Mouse (Mus musculus): ENCODE measurements around the gene Tmem238l. TPM values are rescaled to one million over a fixed set of nuclear protein-coding genes. Genes with fewer than 3 reads are reported as not detected.

The Tmem238l gene
- polyA plus RNA-seq, 1 experiment from 2014 or later, result 1.2 TPM

DNA sequence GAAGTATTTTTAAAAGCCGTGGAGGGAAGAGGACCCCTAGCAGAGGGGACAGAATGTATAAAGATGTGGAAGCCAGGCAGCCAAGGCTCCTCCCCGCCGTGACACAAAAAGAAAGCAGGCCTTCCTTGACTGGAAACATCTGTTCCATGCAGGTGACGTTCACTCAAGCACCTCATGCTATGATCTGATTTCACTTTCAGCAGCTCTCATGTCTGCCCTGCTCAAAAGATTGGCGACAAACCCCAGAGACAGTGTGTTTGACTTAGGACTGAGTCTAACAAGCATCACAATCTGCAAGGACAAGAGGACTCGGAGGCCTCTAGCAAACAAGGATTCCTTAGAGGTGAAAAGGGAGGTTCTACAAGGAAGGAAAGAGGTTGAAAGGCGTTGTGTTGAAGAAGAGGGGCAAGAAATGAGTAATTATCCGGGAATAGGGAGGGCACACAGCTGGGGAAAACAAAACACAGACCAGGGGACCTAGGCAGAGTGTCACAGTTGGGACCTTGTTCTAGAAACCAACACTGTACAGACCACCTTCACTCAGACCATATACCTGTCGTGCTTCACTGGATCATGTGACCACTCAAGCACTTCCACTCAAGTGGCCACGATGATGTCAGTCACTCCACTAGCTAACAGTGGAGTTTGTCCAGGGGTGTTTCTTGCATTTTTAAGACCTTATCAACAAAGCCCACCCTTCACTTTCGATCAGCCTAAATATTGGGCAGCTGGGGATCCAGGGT lies 27.2 kb downstream of the Tmem238l start:
- H3K36me3 ChIP-seq, result no peaks in the 10 kb centered on the region
- peak; percentile 53 for ATAC-seq
- 0 out of 2 replicates have a peak overlapping the region, but pooled peaks have one; percentile 70 for H3K4me2 ChIP-seq (replicated peaks)
- no peak overlapping the region for H3K4me3 ChIP-seq (replicated peaks)
- H3K27me3 ChIP-seq (replicated peaks), result no peaks in the 10 kb centered on the region
- WGBS, result 41% methylated on average over 11 of the region's 11 CpGs
- H3K9ac ChIP-seq, result no peak overlapping the region
- no peaks in the 10 kb centered on the region for H3K9me3 ChIP-seq
- H3K27ac ChIP-seq, result peak overlapping the region; percentile 72
- H3K4me1 ChIP-seq (replicated peaks), result peaks cover 20% of the 10 kb centered on the region

DNA sequence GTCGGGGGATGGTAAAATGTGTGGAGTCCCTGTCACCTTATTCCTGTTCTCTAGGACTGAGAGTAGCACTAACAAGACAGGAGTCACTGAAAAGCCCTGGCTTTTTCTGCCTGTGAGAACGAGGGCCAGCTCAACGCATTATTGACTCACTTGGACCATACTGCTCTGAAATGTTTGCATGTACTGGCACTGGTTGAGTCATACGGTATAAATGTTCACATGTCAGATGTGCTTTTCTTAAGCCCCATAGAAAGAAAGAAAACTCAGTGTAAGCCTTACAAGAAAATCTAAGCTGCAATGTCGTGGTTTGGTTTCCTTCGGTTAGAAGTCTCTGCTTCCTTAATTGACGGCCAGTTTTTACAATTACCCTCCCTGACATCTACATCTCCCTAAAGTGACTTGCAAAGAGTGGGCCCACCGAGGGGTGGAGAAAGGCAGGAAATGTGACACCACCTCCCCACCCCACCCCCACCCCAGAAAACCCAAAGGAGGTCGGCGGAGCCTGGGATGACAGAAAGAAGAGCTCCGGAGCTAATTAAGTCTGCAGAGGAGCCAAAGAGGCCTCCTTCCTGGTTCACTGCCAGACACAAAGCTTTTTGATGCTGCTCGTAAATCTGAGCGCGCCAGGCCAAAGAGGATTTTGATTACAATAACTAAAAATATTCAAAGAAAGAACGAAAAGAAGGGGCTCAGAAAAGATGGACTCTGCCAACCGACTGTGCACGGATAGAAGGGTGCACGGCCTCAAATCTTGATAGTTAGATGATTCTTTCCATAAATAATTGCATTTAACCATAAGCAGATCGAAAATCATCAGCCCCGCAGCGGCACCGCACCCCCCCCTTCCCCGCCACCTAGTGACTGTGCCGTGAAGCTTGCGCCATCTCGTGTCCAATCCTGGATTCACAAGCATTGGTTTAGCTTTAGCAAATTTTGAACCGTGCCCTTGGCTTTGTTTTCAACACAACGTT lies 28.0 kb downstream of the Tmem238l start:
- 5% methylated on average over 28 of the region's 28 CpGs for WGBS
- peak; percentile 67 for ATAC-seq
- H3K27me3 ChIP-seq (replicated peaks), result no peaks in the 10 kb centered on the region

DNA sequence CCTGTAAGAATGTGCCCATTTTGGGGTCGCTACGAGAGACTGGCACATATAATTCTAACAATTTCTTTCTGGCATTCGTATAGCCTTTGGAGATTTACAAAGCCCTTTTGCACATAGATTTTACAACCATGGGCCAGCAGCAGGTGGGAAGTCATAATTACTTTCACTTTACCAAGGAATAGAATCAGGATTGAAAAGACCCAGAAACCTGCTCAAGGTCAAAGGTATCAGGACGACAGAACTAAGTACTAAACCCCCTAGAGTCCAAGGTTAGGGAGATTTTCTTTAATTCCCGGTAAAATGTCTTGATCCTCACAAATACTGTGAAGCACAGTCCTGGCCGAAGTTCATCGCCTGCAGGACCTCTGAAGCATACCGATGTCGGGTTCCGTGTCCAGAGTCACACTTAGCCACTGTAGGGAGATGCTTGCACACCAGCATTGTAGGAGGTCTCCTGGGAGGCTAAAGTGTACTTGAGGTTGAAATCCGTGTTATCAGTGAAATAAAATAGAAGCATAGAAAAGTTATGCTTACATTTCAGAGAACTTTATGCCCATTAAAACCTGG lies 28.8 kb downstream of the Tmem238l start:
- Histone ChIP-seq H3K27ac (peak overlapping the region; percentile 72), H3K27me3 (replicated peaks) (no peaks in the 10 kb centered on the region), H3K4me3 (replicated peaks) (peak overlapping the region; percentile 39), H3K4me1 (replicated peaks) (peaks cover 20% of the 10 kb centered on the region), H3K9me3 (no peaks in the 10 kb centered on the region), H3K9ac (0 out of 2 replicates have a peak overlapping the region, but pooled peaks have one; percentile 18), H3K36me3 (no peaks in the 10 kb centered on the region), H3K4me2 (replicated peaks) (peak overlapping the region; percentile 70)
- WGBS, result 21% methylated on average over 11 of the region's 11 CpGs
- ATAC-seq, result peak; percentile 32; the same call in 1 of the 2 replicates

More for the DNA sequence above, 28.0 kb downstream of the Tmem238l start:
- H3K27ac ChIP-seq, result peak overlapping the region; percentile 72
- peak overlapping the region; percentile 70 for H3K4me2 ChIP-seq (replicated peaks)
- H3K36me3 ChIP-seq, result no peaks in the 10 kb centered on the region
- no peaks in the 10 kb centered on the region for H3K9me3 ChIP-seq
- peak overlapping the region; percentile 26; the same call in 1 of the 2 replicates for H3K9ac ChIP-seq
- H3K4me1 ChIP-seq (replicated peaks), result peaks cover 20% of the 10 kb centered on the region
- peak overlapping the region; percentile 39 for H3K4me3 ChIP-seq (replicated peaks)

DNA sequence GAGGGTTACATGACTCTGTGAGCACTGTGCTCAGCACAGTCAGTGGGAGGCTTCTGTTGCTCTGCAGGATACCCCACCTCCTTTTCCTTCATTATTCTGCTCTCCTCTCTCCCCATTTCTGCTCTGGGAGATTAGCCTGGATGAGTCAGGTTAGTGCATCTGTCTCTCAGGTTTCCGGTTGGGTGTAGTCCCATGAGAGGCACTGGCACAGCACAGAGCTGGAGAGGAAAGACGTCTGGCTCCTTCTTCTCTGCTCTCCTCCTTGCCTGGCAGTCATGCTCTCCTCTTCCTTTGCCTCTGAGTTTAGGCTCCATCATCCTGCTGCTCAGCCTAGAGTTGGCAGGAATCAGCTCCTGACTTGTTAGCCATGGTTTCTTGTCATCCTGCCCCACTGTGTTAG lies 35.7 kb downstream of the Tmem238l start:
- no peak for ATAC-seq
- Histone ChIP-seq H3K27me3 (replicated peaks) (no peaks in the 10 kb centered on the region), H3K36me3 (no peaks in the 10 kb centered on the region), H3K9ac (no peak overlapping the region), H3K27ac (no peak overlapping the region), H3K4me3 (replicated peaks) (no peak overlapping the region), H3K4me2 (replicated peaks) (no peak overlapping the region), H3K9me3 (no peaks in the 10 kb centered on the region), H3K4me1 (replicated peaks) (no peaks in the 10 kb centered on the region)
- 84% methylated on average over 2 of the region's 2 CpGs for WGBS

DNA sequence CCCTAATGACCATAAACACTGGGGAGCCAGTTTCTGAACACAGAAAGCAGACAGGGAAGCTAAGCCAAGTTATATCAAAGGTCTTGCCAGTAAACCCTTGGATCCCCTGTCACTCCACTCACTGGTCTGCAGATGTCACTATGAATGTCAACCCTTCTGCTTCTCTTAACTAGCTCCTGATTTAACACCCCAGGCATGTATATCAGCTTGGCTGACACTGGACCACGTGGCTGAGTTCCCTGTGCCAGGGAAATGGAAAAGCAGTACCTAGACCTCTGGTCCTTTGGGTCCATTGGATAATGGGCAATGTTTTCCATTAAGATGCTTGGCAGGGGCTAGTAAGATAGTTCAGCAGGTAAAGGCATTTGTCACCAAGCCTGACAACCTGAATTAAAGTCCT lies 37.2 kb downstream of the Tmem238l start:
- Histone ChIP-seq H3K4me1 (replicated peaks) (no peaks in the 10 kb centered on the region), H3K9ac (no peak overlapping the region), H3K4me2 (replicated peaks) (no peak overlapping the region), H3K4me3 (replicated peaks) (no peak overlapping the region), H3K27me3 (replicated peaks) (no peaks in the 10 kb centered on the region), H3K9me3 (no peaks in the 10 kb centered on the region), H3K36me3 (no peaks in the 10 kb centered on the region), H3K27ac (no peak overlapping the region)
- ATAC-seq, result no peak
- WGBS, result 39% methylated on average over 1 of the region's 1 CpGs

DNA sequence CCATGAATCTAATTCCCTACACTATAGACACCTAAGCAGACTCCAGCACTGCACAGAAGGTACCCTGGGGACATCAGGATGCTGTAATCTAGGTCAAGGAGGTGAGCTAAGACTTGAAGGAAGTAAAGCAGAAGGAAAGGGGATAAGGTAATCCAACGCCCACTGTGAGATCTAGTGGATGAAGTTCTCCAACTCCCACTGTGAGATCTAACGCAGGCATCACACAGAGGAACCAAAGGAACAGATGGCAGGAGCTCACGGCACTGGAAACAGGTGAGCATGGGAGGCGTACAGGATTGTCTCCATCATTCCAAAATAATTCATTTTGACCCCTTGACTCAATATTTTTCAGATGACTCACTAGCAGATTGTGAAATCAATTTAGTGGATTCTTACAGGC lies 40.0 kb downstream of the Tmem238l start:
- Histone ChIP-seq H3K4me3 (replicated peaks) (no peak overlapping the region), H3K9ac (no peak overlapping the region), H3K27ac (no peak overlapping the region), H3K27me3 (replicated peaks) (no peaks in the 10 kb centered on the region), H3K9me3 (no peaks in the 10 kb centered on the region), H3K4me1 (replicated peaks) (no peaks in the 10 kb centered on the region), H3K4me2 (replicated peaks) (no peak overlapping the region), H3K36me3 (no peaks in the 10 kb centered on the region)
- no peak for ATAC-seq
- WGBS, result 84% methylated on average over 4 of the region's 4 CpGs

DNA sequence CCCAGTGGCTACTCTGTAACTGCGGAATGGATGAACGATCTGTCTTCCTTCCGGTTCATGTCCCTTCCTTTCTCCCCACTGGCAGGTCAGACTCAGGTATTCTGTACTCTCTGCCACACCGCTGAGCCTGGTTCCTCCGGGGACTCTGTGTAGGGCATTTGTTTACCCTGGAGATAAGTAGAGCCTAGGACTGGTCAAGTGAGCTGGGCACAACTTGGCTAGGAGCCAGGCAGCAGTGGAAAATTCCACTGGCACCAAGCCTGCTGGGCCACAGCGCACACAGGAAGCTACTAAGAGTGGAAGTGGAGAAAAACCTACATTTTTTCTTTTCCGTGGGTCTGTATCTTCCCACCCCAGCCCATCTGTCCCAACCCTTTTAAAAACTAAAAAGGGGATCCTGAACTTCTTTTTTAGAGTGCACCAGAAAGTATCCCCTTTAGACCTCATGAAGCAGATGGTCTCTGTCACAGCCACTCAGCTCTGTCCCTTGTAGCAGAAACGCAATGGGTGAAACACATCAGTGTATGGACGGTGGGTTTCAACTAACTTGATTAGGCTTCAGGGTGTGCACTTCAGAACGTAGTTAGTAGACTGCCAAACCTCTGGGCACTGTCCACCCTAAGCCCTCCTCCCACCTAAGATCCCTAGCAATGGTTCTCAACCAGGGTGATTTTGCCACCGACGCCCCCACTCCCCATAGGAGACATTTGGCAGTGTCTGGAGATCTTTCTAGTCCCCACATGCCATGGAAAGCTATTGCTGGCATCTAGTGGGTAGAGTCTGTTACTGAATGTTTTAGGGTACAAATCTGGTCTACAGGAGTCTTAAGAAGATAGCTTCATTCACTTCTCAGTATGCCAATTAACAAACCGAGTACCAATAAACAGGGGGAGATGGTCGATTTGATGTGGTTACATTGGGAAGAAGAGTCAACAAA lies 42.3 kb downstream of the Tmem238l start:
- Histone ChIP-seq H3K4me3 (replicated peaks) (no peak overlapping the region), H3K4me2 (replicated peaks) (no peak overlapping the region), H3K27me3 (replicated peaks) (no peaks in the 10 kb centered on the region), H3K9me3 (no peaks in the 10 kb centered on the region), H3K4me1 (replicated peaks) (no peaks in the 10 kb centered on the region), H3K27ac (no peak overlapping the region), H3K9ac (no peak overlapping the region), H3K36me3 (no peaks in the 10 kb centered on the region)
- 59% methylated on average over 14 of the region's 14 CpGs for WGBS
- peak; percentile 75 for ATAC-seq

DNA sequence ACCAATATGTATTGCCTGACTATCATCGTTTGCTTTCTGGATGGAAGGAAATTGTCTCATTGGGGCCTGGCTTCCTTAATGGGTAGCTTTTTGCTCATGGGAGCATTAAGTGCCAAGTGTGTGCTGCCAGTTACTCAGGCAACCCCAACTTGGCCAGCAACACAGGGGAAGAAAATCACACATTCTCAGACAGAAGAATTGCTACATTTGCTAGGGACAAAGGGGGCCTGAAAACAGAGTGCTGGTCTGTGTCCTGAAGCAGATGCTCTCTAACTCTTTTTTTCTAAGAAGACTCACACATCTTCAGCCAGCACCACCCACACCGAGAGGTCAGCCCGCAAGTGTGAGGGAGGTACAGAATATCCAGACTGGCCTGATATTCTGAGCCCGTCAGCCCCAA lies 44.2 kb downstream of the Tmem238l start:
- Histone ChIP-seq H3K4me1 (replicated peaks) (no peaks in the 10 kb centered on the region), H3K4me3 (replicated peaks) (no peak overlapping the region), H3K27me3 (replicated peaks) (no peaks in the 10 kb centered on the region), H3K36me3 (no peaks in the 10 kb centered on the region), H3K9ac (no peak overlapping the region), H3K4me2 (replicated peaks) (no peak overlapping the region), H3K9me3 (no peaks in the 10 kb centered on the region), H3K27ac (no peak overlapping the region)
- 83% methylated on average over 4 of the region's 4 CpGs for WGBS
- no peak for ATAC-seq

DNA sequence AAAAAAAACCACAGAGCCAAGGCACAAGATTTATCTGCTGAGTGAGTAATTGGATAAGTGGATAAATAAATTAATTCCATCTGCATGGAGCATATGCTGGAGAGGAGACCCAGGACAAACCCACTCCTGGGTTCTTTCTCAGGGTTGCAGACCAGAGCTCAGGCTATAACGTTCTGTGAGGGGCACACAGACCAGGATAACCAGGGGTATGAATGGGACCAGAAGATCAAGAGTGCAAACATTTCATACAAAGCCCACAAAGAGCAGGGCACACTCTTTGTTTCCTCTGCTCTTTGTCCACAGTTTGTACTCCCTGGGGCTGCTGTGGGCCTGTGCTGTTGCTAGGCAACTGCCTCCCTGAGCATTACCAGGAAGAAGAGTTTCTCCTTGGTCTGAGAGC lies 45.3 kb downstream of the Tmem238l start:
- no peaks in the 10 kb centered on the region for H3K4me1 ChIP-seq (replicated peaks)
- H3K4me3 ChIP-seq (replicated peaks), result no peak overlapping the region
- H3K36me3 ChIP-seq, result no peaks in the 10 kb centered on the region
- H3K4me2 ChIP-seq (replicated peaks), result no peak overlapping the region
- no peak overlapping the region for H3K27ac ChIP-seq
- WGBS, result 50% methylated on average over 1 of the region's 1 CpGs
- H3K27me3 ChIP-seq (replicated peaks), result no peaks in the 10 kb centered on the region
- no peak for ATAC-seq
- H3K9ac ChIP-seq, result no peak overlapping the region
- H3K9me3 ChIP-seq, result no peaks in the 10 kb centered on the region

DNA sequence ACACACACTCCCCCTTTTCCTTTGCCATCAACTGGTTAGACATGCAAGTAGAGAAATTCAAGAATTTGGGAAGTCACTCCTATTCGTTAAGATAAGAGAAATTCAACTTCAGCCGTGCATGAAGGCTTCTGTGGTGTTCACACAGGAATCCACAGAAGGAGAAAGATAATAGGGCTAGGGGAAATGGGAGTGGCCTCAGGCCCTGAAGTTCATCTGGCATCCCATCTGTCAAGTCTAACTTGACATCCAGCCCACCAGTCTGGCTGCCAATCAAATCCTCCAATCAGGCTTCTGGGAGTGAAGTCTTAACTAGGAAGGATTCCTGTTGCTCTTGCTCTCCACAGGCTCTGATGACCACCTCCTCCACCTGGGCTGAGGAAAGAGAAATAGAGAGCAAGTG lies 46.5 kb downstream of the Tmem238l start:
- WGBS, result 61% methylated on average over 2 of the region's 2 CpGs

DNA sequence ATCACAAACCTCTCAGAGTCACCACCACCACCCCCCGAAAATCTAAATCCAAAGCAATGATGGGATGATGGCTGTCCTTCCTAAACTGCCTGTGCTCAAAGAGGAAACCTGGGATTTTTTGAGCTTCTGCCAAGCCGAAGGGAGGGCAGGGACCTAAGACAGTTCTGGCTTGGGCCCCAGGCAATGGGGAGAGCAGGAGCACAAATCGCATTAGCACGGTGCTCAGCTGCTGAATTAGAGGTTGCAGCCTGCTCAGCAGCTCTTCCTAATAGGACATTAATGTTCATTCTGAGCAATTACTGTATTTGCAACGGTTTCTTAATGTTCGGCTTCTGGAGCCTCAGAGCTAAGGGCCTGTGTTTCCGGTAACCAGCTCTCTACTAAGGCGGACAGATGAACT lies 51.5 kb downstream of the Tmem238l start:
- H3K36me3 ChIP-seq, result no peaks in the 10 kb centered on the region
- 0 out of 2 replicates have a peak, but pooled peaks cover 2% of the 10 kb centered on the region for H3K4me1 ChIP-seq (replicated peaks)
- no peak overlapping the region for H3K4me3 ChIP-seq (replicated peaks)
- no peaks in the 10 kb centered on the region for H3K9me3 ChIP-seq
- H3K27me3 ChIP-seq (replicated peaks), result no peaks in the 10 kb centered on the region
- no peak overlapping the region for H3K4me2 ChIP-seq (replicated peaks)
- ATAC-seq, result no peak
- no peak overlapping the region for H3K9ac ChIP-seq
- WGBS, result 74% methylated on average over 8 of the region's 8 CpGs
- no peak overlapping the region for H3K27ac ChIP-seq

More for the DNA sequence above, 46.5 kb downstream of the Tmem238l start:
- no peaks in the 10 kb centered on the region for H3K36me3 ChIP-seq
- ATAC-seq, result no peak
- H3K4me3 ChIP-seq (replicated peaks), result no peak overlapping the region
- no peaks in the 10 kb centered on the region for H3K9me3 ChIP-seq
- no peaks in the 10 kb centered on the region for H3K27me3 ChIP-seq (replicated peaks)
- H3K9ac ChIP-seq, result no peak overlapping the region; the same call in 1 of the 2 replicates
- no peak overlapping the region for H3K27ac ChIP-seq
- H3K4me1 ChIP-seq (replicated peaks), result no peaks in the 10 kb centered on the region
- H3K4me2 ChIP-seq (replicated peaks), result no peak overlapping the region

All from intestine, embryonic 15.5 days (tissue).